Mouse (Mus musculus) liver, embryonic 12.5 days (tissue): ENCODE measurements around the gene Psmb2. TPM values are rescaled to one million over a fixed set of nuclear protein-coding genes. Genes with fewer than 3 reads are reported as not detected.

Experiments
- ATAC-seq: fragments of 200-750 bp; cut with Nextera tagmentation; 2 replicates; pipeline ENCODE4 v1.8.0; 2017; ENCODE audit warnings: moderate number of reproducible peaks, mild to moderate bottlenecking, moderate library complexity
- H3K27ac ChIP-seq: fragments of 300-500 bp; sonication (generic); 2 replicates; pipeline ENCODE4 v1.5.1; 2016; ENCODE audit warnings: mild to moderate bottlenecking
- H3K27me3 ChIP-seq: fragments of 300-500 bp; sonication (generic); replicated peaks from 2 replicates; pipeline ENCODE4 v1.6.1; 2016; ENCODE audit warnings: mild to moderate bottlenecking, moderate library complexity
- H3K36me3 ChIP-seq: fragments of 300-500 bp; sonication (generic); 2 replicates; pipeline ENCODE4 v1.6.1; 2016; ENCODE audit warnings: mild to moderate bottlenecking, moderate library complexity
- H3K4me1 ChIP-seq: fragments of 300-500 bp; sonication (generic); 2 replicates; pipeline ENCODE4 v1.6.1; 2016
- H3K4me2 ChIP-seq: fragments of 300-500 bp; sonication (generic); 2 replicates; pipeline ENCODE4 v1.6.1; 2016; ENCODE audit warnings: mild to moderate bottlenecking, moderate library complexity
- H3K4me3 ChIP-seq: fragments of 300-500 bp; sonication (generic); 2 replicates; pipeline ENCODE4 v1.5.1; 2016; ENCODE audit warnings: mild to moderate bottlenecking, moderate library complexity
- H3K9ac ChIP-seq: fragments of 300-500 bp; sonication (generic); 2 replicates; pipeline ENCODE4 v1.6.1; 2016; ENCODE audit warnings: mild to moderate bottlenecking, moderate library complexity
- H3K9me3 ChIP-seq: fragments of 300-500 bp; sonication (generic); replicated peaks from 2 replicates; pipeline ENCODE4 v1.6.1; 2016; ENCODE audit warnings: mild to moderate bottlenecking, moderate library complexity
- WGBS: fragments of 180-500 bp; shearing (Covaris S2); methylation state at CpG from one replicate; pipeline ENCODE4 v1.1.7; 2016; ENCODE audit not compliant: insufficient replicate concordance; 5-methylcytosine and 5-hydroxymethylcytosine counted together
- polyA plus RNA-seq: library from polyadenylated mRNA; unstranded; fragments of >200 nt; fragmentation: Nextera tagmentation; extraction: Ambion mirVana; gene quantifications from 2 replicates; pipeline ENCODE4 v1.2.1, GENCODE M21; 2016

Psmb2 gene
- polyA plus RNA-seq, 1 experiment from 2014 or later, result 374 TPM

- H3K9ac ChIP-seq, result no peak overlapping the region
- no peak overlapping the region for H3K4me3 ChIP-seq
- no peak for ATAC-seq
- H3K4me2 ChIP-seq, result no peak overlapping the region
- H3K9me3 ChIP-seq, result no peaks in the 10 kb centered on the region
- no peak overlapping the region for H3K27ac ChIP-seq
- 82% methylated on average over 8 of the region's 8 CpGs for WGBS
- H3K36me3 ChIP-seq, result peaks cover 65% of the 10 kb centered on the region
- no peaks in the 10 kb centered on the region for H3K27me3 ChIP-seq
- H3K4me1 ChIP-seq, result peaks cover 21% of the 10 kb centered on the region
Measured at GRCm38 (mm10) chr4:126748381-126748780, 71.0 kb downstream of the Psmb2 start.

- peaks cover 62% of the 10 kb centered on the region for H3K36me3 ChIP-seq
- 82% methylated on average over 11 of the region's 11 CpGs for WGBS
- H3K9ac ChIP-seq, result no peak overlapping the region
- no peak overlapping the region for H3K4me3 ChIP-seq
- ATAC-seq, result no peak
- no peak overlapping the region for H3K4me2 ChIP-seq
- H3K27ac ChIP-seq, result no peak overlapping the region
- no peaks in the 10 kb centered on the region for H3K27me3 ChIP-seq
- H3K9me3 ChIP-seq, result no peaks in the 10 kb centered on the region
- peaks cover 28% of the 10 kb centered on the region for H3K4me1 ChIP-seq
Measured at GRCm38 (mm10) chr4:126749553-126749952, 72.1 kb downstream of the Psmb2 start.

- Histone ChIP-seq H3K4me1 (peaks cover 32% of the 10 kb centered on the region), H3K27ac (no peak overlapping the region), H3K9me3 (no peaks in the 10 kb centered on the region), H3K27me3 (no peaks in the 10 kb centered on the region), H3K36me3 (peaks cover 55% of the 10 kb centered on the region), H3K9ac (no peak overlapping the region), H3K4me2 (no peak overlapping the region), H3K4me3 (no peak overlapping the region)
- WGBS, result 86% methylated on average over 26 of the region's 26 CpGs
- ATAC-seq, result no peak
Measured at GRCm38 (mm10) chr4:126750046-126750683, 72.7 kb downstream of the Psmb2 start.

- ATAC-seq, result no peak
- 86% methylated on average over 8 of the region's 8 CpGs for WGBS
- H3K9me3 ChIP-seq, result no peaks in the 10 kb centered on the region
- no peaks in the 10 kb centered on the region for H3K27me3 ChIP-seq
- H3K4me3 ChIP-seq, result no peak overlapping the region
- H3K36me3 ChIP-seq, result peaks cover 47% of the 10 kb centered on the region
- H3K4me2 ChIP-seq, result no peak overlapping the region
- H3K4me1 ChIP-seq, result peaks cover 32% of the 10 kb centered on the region
- no peak overlapping the region for H3K27ac ChIP-seq
- H3K9ac ChIP-seq, result no peak overlapping the region
Measured at GRCm38 (mm10) chr4:126750863-126751555, 73.6 kb downstream of the Psmb2 start.

- H3K27me3 ChIP-seq, result no peaks in the 10 kb centered on the region
- H3K9me3 ChIP-seq, result no peaks in the 10 kb centered on the region
- WGBS, result 71% methylated on average over 10 of the region's 10 CpGs
- peak overlapping the region; percentile 95 for H3K4me2 ChIP-seq
- peaks cover 41% of the 10 kb centered on the region for H3K36me3 ChIP-seq
- peak overlapping the region; percentile 77 for H3K4me3 ChIP-seq
- no peak overlapping the region for H3K27ac ChIP-seq
- no peak overlapping the region for H3K9ac ChIP-seq
- ATAC-seq, result no peak
- peaks cover 32% of the 10 kb centered on the region for H3K4me1 ChIP-seq
Measured at GRCm38 (mm10) chr4:126751556-126752023, 74.2 kb downstream of the Psmb2 start.

GRCm38 (mm10) chr4:126752024-126752607 is 74.7 kb downstream of the Psmb2 start:
- peak overlapping the region; percentile 86 for H3K9ac ChIP-seq
- 23% methylated on average over 13 of the region's 13 CpGs for WGBS
- peak overlapping the region; percentile 95 for H3K4me2 ChIP-seq
- H3K27me3 ChIP-seq, result no peaks in the 10 kb centered on the region
- H3K9me3 ChIP-seq, result no peaks in the 10 kb centered on the region
- H3K36me3 ChIP-seq, result peaks cover 39% of the 10 kb centered on the region
- peaks cover 30% of the 10 kb centered on the region for H3K4me1 ChIP-seq
- H3K4me3 ChIP-seq, result peak overlapping the region; percentile 77
- ATAC-seq, result no peak
- no peak overlapping the region for H3K27ac ChIP-seq

- peaks cover 38% of the 10 kb centered on the region for H3K36me3 ChIP-seq
- ATAC-seq, result 0 out of 2 replicates have a peak, but pooled peaks have one; percentile 0
- H3K4me3 ChIP-seq, result peak overlapping the region; percentile 77
- H3K27ac ChIP-seq, result 0 out of 2 replicates have a peak overlapping the region, but pooled peaks have one; percentile 86
- peaks cover 27% of the 10 kb centered on the region for H3K4me1 ChIP-seq
- peak overlapping the region; percentile 95 for H3K4me2 ChIP-seq
- peak overlapping the region; percentile 86 for H3K9ac ChIP-seq
- no peaks in the 10 kb centered on the region for H3K9me3 ChIP-seq
- H3K27me3 ChIP-seq, result no peaks in the 10 kb centered on the region
- under 1% methylated on average over 23 of the region's 23 CpGs for WGBS
Measured at GRCm38 (mm10) chr4:126752608-126753141, 75.2 kb downstream of the Psmb2 start.

- H3K9me3 ChIP-seq, result no peaks in the 10 kb centered on the region
- WGBS, result under 1% methylated on average over 70 of the region's 71 CpGs
- peaks cover 27% of the 10 kb centered on the region for H3K4me1 ChIP-seq
- H3K4me3 ChIP-seq, result peak within 1 kb of the TSS; percentile 77
- H3K27me3 ChIP-seq, result no peaks in the 10 kb centered on the region
- ATAC-seq, result peak; percentile 99
- peak within 1 kb of the TSS; percentile 86 for H3K27ac ChIP-seq
- peaks cover 37% of the 10 kb centered on the region for H3K36me3 ChIP-seq
- peak within 1 kb of the TSS; percentile 86 for H3K9ac ChIP-seq
- H3K4me2 ChIP-seq, result peak within 1 kb of the TSS; percentile 95
Measured at GRCm38 (mm10) chr4:126753268-126754230, 76.1 kb downstream of the Psmb2 start, which contains the start of the genes Ncdn and AU040320. Gene Ncdn (minus strand): TSS chr4:126753438. Gene AU040320 (plus strand): TSS chr4:126753544.

- H3K27me3 ChIP-seq, result no peaks in the 10 kb centered on the region
- 2% methylated on average over 12 of the region's 12 CpGs for WGBS
- no peak for ATAC-seq
- peaks cover 30% of the 10 kb centered on the region for H3K36me3 ChIP-seq
- H3K4me3 ChIP-seq, result peak overlapping the region; percentile 77
- peak overlapping the region; percentile 86 for H3K9ac ChIP-seq
- peak overlapping the region; percentile 95 for H3K4me2 ChIP-seq
- no peaks in the 10 kb centered on the region for H3K9me3 ChIP-seq
- peaks cover 27% of the 10 kb centered on the region for H3K4me1 ChIP-seq
- H3K27ac ChIP-seq, result peak overlapping the region; percentile 86; the same call in 1 of the 2 replicates
Measured at GRCm38 (mm10) chr4:126754231-126754611, 76.8 kb downstream of the Psmb2 start.

GRCm38 (mm10) chr4:126754736-126755374 is 77.4 kb downstream of the Psmb2 start:
- Histone ChIP-seq H3K4me2 (peak overlapping the region; percentile 95), H3K36me3 (peaks cover 29% of the 10 kb centered on the region), H3K4me1 (peaks cover 27% of the 10 kb centered on the region), H3K9ac (no peak overlapping the region; the same call in 1 of the 2 replicates), H3K27ac (no peak overlapping the region), H3K4me3 (peak overlapping the region; percentile 77), H3K9me3 (no peaks in the 10 kb centered on the region), H3K27me3 (no peaks in the 10 kb centered on the region)
- ATAC-seq, result no peak
- WGBS, result 59% methylated on average over 12 of the region's 12 CpGs
